ENCODE assay signal across 30 mouse cellular contexts in the genomic region with DNA sequence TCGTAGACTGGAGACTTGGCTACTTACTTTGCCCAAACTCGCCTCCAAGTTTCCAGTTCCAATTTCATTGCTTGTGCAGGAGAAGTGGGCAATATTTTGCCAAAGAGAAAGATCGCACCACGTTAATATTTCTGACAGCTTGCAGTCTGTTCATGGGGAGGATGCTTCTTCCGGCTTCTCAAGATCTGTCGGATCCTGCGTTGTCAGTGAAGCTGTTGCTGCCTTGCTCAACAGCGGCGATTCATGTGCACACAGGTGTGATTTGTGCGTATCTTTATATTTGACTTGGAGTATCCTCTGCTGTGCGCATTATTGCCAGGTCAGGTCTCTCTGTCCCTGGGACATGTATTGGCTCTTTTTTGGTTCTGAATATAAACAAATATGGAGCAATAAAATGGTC.
"Had no signal": no experiment of that assay in that cellular context is flagged by ENCODE, and none has a peak within 500 bp of the region (broad histone marks: within the 10 kb centered on the region; RNA-seq: fewer than 3 reads in every experiment).

No protein-coding gene starts in this region.

- ATAC-seq: liver, embryonic 12.5 days; liver, postnatal 0 days; midbrain, embryonic 13.5 days; midbrain, embryonic 15.5 days; midbrain, embryonic 16.5 days had no signal

- H3K9ac ChIP-seq: limb, embryonic 12.5 days; limb, embryonic 13.5 days; limb, embryonic 15.5 days; liver, embryonic 12.5 days; liver, embryonic 13.5 days; liver, embryonic 14.5 days; liver, embryonic 15.5 days; liver, postnatal 0 days; lung, embryonic 14.5 days; lung, embryonic 15.5 days; midbrain, embryonic 12.5 days; midbrain, embryonic 13.5 days; midbrain, embryonic 15.5 days; neural tube, embryonic 12.5 days; neural tube, embryonic 13.5 days had no signal

- H3K9me3 ChIP-seq: limb, embryonic 10.5 days; limb, embryonic 12.5 days; limb, embryonic 13.5 days; limb, embryonic 15.5 days; liver, embryonic 12.5 days; liver, embryonic 13.5 days; liver, embryonic 15.5 days; lung, embryonic 15.5 days; midbrain, embryonic 10.5 days; midbrain, embryonic 12.5 days; midbrain, embryonic 13.5 days; midbrain, embryonic 15.5 days; neural tube, embryonic 12.5 days; neural tube, embryonic 13.5 days had no signal

- DNase-seq: left cerebral cortex, postnatal 4 days; liver; liver, embryonic 13.5 days; liver, postnatal 0 days; lung, adult 18-20 months; lung, adult 2 months; lung, postnatal 10 days; lung, postnatal 14 days; lung, postnatal 4 days; midbrain, embryonic 14.5 days had no signal

- H3K4me2 ChIP-seq: limb, embryonic 12.5 days; limb, embryonic 13.5 days; limb, embryonic 15.5 days; liver, embryonic 11.5 days; liver, embryonic 12.5 days; liver, embryonic 13.5 days; liver, embryonic 15.5 days; lung, embryonic 14.5 days; lung, embryonic 15.5 days; midbrain, embryonic 12.5 days; midbrain, embryonic 13.5 days; midbrain, embryonic 15.5 days; neural tube, embryonic 12.5 days; neural tube, embryonic 13.5 days had no signal

- H3K4me1 ChIP-seq: limb, embryonic 15.5 days; liver, embryonic 12.5 days; liver, embryonic 13.5 days; liver, embryonic 15.5 days; megakaryocyte, embryonic 14.5 days; midbrain, embryonic 10.5 days; midbrain, embryonic 12.5 days; midbrain, embryonic 13.5 days; midbrain, embryonic 15.5 days; neural tube, embryonic 12.5 days; neural tube, embryonic 13.5 days had no signal

- H3K27me3 ChIP-seq: limb, embryonic 12.5 days; limb, embryonic 13.5 days; limb, embryonic 15.5 days; liver, embryonic 12.5 days; liver, embryonic 13.5 days; liver, embryonic 15.5 days; lung, embryonic 15.5 days; megakaryocyte, embryonic 14.5 days; midbrain, embryonic 12.5 days; midbrain, embryonic 13.5 days; midbrain, embryonic 15.5 days; neural tube, embryonic 12.5 days; neural tube, embryonic 13.5 days had no signal

- H3K36me3 ChIP-seq: limb, embryonic 10.5 days; limb, embryonic 12.5 days; limb, embryonic 13.5 days; limb, embryonic 15.5 days; liver, embryonic 12.5 days; liver, embryonic 13.5 days; liver, embryonic 15.5 days; lung, embryonic 15.5 days; midbrain, embryonic 10.5 days; midbrain, embryonic 12.5 days; midbrain, embryonic 13.5 days; midbrain, embryonic 15.5 days; neural tube, embryonic 12.5 days; neural tube, embryonic 13.5 days had no signal

- H3K4me3 ChIP-seq: limb, embryonic 10.5 days; limb, embryonic 12.5 days; limb, embryonic 13.5 days; limb, embryonic 15.5 days; liver, embryonic 12.5 days; liver, embryonic 13.5 days; liver, embryonic 15.5 days; lung, embryonic 15.5 days; megakaryocyte, embryonic 14.5 days; midbrain, embryonic 10.5 days; midbrain, embryonic 12.5 days; midbrain, embryonic 13.5 days; midbrain, embryonic 15.5 days; myocyte; neural tube, embryonic 12.5 days; neural tube, embryonic 13.5 days had no signal

- H3K27ac ChIP-seq: limb, embryonic 10.5 days; limb, embryonic 12.5 days; limb, embryonic 13.5 days; limb, embryonic 15.5 days; liver, embryonic 12.5 days; liver, embryonic 13.5 days; liver, embryonic 14.5 days; liver, embryonic 15.5 days; macrophage; midbrain, embryonic 10.5 days; midbrain, embryonic 12.5 days; midbrain, embryonic 13.5 days; midbrain, embryonic 15.5 days; neural tube, embryonic 12.5 days; neural tube, embryonic 13.5 days had no signal
